Mouse (Mus musculus): ENCODE measurements around the gene Commd2. TPM values are rescaled to one million over a fixed set of nuclear protein-coding genes. Genes with fewer than 3 reads are reported as not detected.

Commd2 gene
- 26.1 and 26.5 TPM in 2 replicates for polyA plus RNA-seq (2012; rRNA removed)

DNA sequence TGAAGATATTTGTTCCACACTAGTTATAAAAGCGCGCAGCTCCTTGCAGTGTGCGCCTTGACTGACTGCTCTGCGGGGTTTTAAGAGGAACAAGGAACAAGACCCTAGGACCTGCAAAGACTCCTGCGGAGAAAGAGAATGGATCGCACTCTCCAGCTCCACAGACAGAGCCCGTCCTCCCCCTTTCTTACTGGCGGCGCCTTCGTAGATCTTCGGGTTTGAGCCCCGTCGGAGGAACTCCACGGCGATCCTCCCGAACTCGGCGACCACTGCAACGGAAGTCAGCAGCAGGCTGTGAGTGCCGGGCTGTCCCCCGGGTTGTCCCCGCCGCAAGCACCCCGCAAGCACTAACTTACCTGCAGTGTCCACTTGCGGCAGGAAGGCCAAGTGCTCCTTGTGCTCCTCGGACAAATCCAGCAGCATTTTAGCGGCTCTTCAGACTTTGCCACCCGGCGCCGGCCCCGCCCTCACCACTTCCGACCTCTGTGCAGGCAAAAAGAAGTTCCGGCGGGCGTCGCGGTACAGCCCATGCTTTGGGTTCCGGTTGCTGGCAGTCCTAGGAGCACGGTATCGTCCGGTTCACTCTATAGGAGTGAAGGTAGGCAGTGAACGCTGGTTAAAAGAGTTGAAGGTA lies at the start of gene Commd2:
Commd2 (minus strand) TSS at position 485 of the 634 bp plus-strand sequence.
- peak; percentile 64 to 93 for DNase-seq (ENCODE audit: extremely low spot score in 1 of 2, low spot score in 1 of 2)

DNA sequence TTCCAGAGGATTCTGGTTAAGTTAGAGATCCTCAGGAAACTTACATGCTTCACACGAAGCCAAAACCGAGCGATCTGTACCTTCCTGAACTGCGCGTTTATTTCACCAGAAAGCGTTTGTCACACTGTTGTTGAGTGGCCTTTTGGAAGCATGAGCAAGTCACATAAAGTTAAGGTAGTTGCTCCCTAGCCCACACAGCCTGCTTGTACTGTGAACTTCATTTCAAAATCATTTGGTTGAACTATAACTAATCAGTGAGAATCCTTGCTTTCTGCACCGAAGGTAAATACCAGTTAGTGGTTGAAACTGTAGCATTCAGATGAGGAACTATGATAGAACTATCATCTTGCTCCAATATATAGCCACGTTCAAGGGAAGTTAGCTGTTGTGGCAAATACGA lies 45.3 kb upstream of the Commd2 start:
- no peak for DNase-seq (ENCODE audit: extremely low spot score in 1 of 2, low spot score in 1 of 2)

DNA sequence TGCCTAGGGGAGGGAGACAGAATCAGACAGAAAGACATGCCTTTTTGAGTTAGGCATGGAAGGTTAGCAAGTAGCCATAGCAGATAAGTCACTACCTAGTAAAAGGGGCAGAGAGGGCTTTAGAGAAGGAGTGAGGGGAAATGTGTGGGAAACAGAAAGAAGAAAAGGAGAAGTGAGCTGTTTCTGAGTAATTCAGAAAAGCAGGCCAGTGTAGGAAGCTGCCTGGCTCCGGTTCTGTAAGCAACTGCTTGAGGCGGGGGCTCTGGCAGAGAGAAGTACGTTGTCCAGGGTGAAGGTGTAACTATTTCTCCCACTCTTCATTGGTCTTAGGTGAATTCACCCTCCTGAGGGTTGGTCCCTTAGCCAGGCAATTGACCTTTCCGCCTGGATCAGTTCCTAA lies 44.7 kb upstream of the Commd2 start:
- no peak for DNase-seq (ENCODE audit: extremely low spot score in 1 of 2, low spot score in 1 of 2)

DNA sequence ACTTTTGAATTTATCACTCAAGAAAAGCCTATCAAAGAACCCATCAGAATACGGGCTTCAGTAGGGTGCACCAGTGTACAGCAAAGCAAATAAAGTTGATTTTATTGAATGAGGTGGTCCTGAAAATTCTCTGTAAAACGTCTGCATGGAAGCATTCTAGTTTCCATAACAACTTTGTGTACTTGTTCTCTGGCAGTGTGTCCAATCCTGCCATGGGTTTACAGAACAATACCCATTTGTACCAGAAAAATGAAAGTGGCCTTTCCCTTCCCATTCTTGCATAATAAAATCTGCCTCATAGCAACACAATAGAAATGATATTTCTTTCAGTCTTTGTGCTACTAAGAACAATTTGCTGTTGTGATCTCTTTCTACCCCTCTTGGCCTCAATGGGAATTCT lies 41.2 kb upstream of the Commd2 start, which contains the start of gene Ankub1:
Ankub1 (minus strand) TSS at position 81 of the 400 bp plus-strand sequence.
- peak in 1 of 2 experiments; percentile 15 for DNase-seq (ENCODE audit: extremely low spot score in 1 of 2, low spot score in 1 of 2)

DNA sequence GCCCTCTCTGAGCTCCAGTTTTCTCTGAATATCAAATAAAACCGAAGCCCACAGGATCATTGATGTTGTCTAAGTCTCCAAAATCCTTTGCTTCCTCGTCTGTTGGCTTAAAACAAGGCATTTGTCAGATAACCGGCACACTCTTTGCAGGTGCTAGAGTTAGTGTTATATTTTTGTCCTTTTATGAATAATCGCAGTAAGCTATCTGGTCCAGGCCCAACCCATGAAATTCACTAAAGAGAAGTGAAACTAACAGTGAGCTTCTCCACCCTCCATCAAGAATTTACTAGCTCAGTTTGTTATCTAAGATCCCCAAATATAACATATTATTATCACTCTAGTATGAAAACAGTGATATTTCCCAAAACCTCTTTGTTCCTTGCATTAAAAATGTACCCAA lies 40.3 kb upstream of the Commd2 start:
- DNase-seq (ENCODE audit: extremely low spot score in 1 of 2, low spot score in 1 of 2): no peak

DNA sequence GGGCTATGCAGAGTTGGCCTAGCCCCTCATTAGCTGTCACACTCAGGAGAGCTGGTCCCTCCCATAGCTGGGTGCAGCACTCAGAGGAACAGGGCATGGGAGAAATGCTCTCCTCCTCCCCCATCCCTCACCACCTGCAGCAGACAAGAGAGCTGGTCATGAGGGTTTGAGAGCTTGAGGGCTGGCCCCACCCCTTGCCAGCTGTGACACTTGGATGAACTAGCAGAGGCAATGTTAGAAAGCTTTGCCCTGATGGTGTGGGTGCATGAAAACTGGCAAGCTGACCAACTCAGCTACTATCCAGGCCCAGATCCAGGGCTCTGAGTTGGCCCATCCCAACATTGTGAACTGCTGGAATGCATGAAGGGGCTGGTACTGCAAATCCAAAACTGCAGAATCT lies 26.3 kb upstream of the Commd2 start:
- DNase-seq (ENCODE audit: extremely low spot score in 1 of 2, low spot score in 1 of 2): no peak

DNA sequence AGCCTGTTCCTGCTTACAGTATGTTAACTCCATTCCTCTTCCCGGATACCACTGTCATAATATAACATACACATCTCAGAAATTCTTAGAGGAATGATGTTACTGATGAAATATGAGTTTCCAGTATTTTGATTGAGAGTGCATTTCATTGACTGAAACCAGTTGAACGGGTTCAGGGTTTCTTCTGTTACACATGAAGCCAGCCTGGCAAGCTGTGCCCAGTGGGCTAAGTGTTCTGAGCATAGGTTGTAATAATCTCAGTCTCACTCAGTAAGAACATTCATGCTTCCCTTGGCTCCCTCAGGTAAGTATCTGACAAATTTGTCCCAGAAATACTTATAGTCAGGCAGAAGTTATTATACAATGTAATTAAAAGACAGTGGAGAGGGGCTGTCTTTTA lies 22.6 kb upstream of the Commd2 start:
- no peak for DNase-seq (ENCODE audit: extremely low spot score in 1 of 2, low spot score in 1 of 2)

DNA sequence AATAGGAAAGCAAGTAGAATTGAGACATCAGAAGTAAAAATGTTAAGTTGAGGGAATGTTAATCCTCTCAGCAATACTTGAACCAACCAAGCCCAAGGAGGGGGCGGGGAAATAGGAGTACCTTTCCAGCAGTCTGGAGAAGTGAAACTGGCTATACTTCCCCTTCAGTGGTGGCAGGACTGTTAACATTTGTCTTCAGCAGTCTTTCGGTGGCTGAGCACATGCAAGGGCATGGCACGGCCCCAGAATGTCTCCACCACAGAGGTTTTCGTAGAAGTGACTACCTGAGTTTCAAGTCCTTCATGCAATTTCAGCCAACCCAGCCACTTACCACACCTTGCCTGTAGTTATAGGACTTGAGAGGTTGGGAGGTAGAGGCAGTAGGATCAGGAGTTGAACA lies 22.1 kb upstream of the Commd2 start:
- DNase-seq (ENCODE audit: extremely low spot score in 1 of 2, low spot score in 1 of 2): no peak

DNA sequence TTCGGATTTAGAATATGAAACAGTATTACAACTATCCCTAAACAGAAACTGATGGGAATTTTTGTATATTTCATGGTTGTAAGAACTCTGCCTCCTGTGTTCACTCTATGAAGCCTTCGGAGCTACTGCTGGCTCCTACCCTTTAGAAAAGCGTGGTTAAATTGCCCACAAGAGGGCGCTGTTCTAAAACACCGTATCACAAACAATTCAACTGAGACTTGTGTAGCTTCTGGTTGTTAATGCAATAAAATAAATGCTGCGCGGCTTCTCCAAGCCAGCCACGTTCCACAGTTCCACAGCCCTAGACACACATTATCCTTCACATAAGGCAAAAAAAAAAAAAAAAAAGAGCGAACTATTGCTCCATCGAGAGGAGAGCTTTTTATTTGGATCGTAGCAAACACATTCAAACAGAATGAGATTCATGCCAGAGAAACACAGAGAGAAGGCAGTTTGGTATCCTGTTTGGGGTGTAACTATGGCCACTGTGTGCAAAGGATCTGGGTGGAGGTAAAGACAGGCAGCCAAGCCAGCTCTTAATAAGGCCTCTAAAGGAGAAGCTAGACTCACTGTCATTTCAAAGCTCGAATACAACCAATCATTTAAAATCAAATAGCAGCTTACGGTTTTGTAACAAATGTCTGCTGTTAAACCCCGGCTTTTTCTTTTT lies 15.7 kb upstream of the Commd2 start:
- peak; percentile 63 to 92 for DNase-seq (ENCODE audit: extremely low spot score in 1 of 2, low spot score in 1 of 2)

DNA sequence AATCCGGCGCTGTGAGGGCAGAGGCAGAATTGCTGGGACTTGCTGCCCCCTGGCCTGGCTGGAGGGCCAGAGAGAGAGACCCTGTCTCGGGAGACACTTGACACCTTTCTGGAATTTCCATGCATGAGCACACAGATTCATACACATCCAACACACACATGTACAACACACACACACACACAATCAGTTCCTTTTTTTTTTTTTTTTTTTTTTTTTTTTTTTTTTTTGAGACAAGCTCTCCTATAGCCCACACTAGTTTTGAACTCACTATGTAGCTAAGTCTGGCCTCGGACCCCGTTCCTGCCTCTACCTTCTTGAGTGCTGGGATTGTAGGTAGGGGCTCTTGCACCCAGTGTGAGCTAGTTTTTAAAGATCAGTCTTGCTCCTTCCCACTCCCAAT lies 14.4 kb upstream of the Commd2 start:
- DNase-seq (ENCODE audit: extremely low spot score in 1 of 2, low spot score in 1 of 2): no peak

DNA sequence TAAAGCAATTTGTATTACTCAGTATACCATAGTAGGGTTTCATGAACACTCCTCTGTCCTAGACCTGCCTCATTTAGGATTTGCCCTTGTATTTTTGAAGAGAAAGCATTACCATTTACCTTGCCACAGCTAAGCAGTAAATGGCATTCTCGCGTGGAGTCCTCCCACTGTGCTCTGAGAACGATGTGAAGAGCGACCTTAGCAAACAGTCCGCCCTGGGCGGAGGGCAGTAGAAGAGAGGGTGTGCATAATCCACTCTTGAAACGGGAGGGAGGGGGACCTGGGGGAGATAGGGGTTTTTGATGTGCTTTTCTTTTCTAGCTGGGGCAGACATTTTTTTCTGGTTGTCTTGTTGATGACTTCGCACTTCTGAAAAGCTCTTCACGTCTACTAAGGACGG lies 13.2 kb upstream of the Commd2 start:
- no peak for DNase-seq (ENCODE audit: extremely low spot score in 1 of 2, low spot score in 1 of 2)

DNA sequence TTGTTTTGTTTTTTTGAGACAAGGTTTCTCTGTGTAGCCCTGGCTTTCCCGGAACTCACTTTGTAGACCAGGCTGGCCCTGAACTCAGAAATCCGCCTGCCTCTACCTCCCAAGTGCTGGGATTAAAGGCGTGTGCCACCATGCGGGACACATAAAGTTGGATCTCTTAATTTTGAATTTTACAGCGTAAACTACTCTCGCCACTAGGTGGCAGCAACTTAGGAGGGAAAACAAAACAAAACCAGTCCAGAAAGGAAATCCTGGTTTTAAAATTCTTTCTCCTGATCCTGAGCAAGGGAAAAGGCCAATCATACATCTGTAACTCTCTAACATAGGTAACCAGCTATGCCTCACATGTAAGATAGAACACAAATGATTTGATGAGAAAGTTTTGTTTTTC lies 12.2 kb upstream of the Commd2 start:
- peak in 1 of 2 experiments; percentile 83 for DNase-seq (ENCODE audit: extremely low spot score in 1 of 2, low spot score in 1 of 2)

DNA sequence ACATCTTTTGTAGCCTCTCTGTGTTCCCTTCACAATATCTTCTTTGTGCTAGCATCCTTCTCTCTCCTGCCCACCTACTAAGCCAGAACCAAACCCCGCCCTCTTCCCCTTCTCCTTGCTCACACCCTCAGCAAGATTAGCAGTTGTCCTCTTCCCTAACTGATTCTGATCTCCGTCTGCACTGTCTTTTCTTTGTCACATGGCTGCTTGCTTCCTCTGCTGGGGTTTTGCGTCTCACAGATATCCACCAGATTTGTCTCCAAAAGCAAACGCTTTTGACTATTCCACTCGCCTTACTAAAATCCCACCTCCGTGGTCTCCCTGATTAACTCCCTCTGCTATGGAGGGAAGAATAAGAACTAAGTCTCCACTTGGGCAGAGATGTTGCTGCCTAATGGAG lies 7.1 kb upstream of the Commd2 start:
- DNase-seq (ENCODE audit: extremely low spot score in 1 of 2, low spot score in 1 of 2): no peak

DNA sequence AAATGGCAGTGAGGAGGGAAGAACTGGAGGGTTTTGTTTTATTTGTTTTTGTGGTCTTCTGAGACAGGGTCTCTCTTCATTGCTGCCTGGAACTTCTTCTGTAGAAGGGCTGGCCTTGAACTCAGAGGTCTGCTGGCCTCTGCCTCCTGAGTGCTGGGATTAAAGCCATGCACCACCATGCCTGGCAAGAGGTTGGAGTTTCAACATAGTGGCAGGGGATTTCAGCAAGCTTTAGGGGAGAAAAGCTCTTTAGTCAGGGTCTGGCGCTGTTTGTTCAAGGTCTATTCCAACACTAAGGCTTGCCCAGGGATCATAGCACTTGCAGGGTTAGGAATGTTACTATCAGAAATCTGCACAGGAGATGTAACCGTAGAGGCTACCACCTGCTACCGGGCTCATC lies 2.1 kb upstream of the Commd2 start:
- no peak for DNase-seq (ENCODE audit: extremely low spot score in 1 of 2, low spot score in 1 of 2)

DNA sequence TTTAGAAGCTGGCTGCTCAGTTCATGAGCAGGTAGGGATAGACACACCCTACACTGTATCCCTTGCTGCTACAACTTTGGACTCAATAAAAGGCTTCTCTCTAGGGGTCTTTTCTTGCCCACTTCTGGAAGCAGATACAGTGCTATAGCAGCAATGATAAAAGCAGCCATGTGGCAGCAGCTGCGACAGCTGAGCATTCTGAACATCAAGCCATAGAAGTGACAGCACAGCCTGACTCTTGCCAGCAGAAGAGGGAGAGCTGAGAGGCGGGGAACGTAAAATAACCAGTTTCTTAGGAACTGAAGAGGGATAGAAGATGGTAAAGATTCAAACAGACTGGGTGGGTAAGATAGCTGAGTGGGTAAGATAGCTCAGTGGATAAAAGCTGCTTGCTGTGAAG lies 970 bp upstream of the Commd2 start:
- no peak for DNase-seq (ENCODE audit: extremely low spot score in 1 of 2, low spot score in 1 of 2)

DNA sequence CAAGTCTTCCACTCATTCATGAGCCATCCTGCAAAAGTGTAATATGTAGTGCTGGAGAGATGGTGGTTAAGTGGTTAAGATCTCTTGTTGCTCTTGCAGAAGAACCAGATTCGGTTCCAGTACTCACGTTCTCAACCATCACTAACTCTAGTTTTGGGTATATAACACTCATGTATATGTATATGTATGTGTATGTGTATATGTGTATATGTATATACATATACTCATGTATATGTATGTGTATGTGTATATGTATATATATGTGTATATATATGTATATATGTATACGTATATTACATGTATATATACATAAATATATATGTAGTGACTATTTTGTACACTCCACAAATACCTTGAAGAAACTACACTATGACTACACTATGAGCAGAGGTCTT lies 347 bp upstream of the Commd2 start:
- no peak for DNase-seq (ENCODE audit: extremely low spot score in 1 of 2, low spot score in 1 of 2)

DNA sequence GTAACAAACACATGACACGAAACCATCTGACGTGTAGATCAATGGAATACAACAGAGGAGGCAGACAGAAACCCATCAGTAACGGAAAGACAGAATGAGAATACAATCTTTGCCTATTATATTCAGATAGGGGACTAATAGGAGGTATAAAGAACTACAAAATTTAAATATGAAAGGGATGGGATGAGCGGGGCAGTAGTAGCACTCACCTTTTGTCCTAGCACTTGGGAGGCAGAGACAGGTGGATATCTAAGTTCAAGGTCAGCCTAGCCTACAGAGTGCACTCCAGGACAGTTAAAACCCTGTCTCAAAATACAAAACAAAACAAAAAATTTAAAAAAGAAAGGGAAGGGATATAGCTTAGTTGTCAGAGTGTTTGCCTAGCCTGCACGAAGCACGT lies 8.3 kb downstream of the Commd2 start:
- DNase-seq (ENCODE audit: extremely low spot score in 1 of 2, low spot score in 1 of 2): no peak

DNA sequence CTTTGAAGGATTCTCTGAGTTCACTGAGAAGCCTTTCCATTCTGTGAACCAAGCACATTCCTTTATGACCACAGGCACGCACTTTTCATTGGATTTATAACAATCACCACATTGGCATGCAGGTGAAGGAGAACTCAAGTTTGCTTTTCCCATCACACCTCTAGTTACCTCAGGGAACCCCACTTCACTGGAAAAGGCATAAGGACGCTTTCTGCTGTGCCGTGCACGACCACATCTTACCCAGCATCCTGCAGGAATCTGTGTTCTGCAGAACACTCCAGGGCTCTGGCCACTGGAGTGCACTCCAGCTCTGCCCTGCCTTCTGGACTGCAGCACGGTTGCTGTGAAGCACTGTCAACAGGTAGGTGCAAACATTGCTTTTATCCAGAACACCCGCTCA lies 13.9 kb downstream of the Commd2 start:
- DNase-seq (ENCODE audit: extremely low spot score in 1 of 2, low spot score in 1 of 2): no peak

DNA sequence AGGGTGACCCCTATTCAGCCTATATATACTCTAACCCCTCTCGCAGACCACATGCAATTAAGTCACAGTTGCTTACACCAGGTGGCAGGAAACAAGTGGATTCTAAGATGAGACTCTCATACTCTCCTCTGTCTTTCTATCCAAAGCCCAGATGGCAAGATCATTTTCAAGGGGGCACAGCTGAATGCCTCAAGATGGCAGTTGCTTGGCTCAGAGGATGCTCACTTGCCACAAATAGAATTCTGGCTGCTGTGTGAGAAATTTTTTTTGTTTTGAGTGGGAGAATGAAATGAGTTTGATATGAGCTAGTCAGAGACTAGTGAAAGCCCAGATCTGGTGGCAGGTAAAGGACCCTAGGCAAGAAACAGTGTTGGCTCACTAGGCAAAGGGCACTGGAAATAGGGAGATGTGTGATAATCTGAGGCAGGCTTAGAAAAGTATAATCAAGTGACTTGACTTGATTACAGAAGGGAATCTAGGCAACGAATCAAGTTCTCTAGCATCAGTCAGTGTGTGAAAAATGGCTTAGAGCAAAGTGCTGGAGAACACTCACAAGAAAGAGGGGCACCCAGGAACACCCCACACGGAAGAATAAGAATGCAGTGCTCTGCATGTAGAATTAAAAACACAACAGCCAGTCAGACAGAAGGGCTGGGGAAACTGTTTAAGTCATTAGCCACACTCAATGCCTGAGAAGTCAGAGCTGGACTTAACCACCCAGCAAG lies 16.6 kb downstream of the Commd2 start:
- DNase-seq (ENCODE audit: extremely low spot score in 1 of 2, low spot score in 1 of 2): peak; percentile 37 to 38

DNA sequence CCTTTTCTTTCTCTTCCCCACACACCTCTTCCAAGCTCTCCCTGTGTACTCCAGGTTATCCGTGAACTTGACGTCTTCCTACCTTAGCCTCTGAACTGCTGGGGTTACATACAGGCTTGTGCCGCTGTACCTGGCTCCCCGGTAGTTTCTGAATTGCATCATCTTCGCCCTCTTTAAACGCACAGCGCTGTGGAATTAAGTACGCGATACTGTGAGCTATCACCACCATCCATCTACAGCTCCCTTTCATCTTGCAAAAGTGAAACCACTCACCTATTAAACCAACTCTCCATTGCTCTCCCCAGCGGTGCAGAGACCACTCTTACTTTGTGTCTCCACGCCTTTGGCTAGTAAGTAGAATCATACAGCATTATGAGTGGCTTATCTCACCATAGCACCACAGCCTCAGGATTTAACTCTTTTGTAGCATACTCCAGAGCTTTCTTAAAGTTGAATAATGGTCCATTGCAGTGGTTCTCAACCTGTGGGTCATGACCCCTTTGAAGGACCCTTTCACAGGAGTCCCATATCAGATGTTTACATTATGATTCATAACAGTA lies 24.5 kb downstream of the Commd2 start:
- DNase-seq (ENCODE audit: extremely low spot score in 1 of 2, low spot score in 1 of 2): no peak

DNA sequence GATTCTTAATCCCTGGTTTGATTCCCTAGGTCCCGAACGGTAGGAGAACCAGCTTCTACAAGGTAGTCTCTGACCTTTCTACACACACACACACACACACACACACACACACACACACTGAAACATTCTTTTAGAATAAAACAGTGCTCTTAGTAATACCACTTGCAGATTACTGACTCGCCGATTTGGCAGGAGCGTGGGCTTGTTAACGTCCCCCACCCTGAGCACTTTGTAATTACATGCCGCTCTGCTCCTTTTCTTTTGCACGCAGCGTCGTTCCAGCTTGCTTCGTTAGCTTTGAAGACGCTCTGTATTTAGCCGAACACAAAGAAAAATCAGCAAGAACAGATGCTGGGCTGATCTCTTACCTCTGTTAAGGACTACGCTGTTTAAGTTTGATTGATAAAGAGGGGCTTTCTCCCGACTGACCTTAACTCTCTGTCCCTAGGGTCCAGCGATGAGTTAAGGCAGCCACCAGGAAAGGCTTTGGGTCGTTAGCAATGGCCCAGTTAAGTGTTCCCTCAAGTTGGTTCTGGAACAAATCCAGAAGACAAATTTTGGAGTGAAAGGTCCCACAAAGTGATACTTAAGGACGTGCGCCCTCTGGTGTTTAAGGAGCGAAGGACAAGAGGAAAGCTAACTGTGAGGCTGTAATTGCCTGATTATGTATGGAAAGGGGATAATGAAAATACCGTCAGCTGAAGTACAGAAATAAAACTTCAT lies 26.1 kb downstream of the Commd2 start:
- peak; percentile 16 to 90 for DNase-seq (ENCODE audit: extremely low spot score in 1 of 2, low spot score in 1 of 2)

All from frontal cortex, adult 2 months (tissue).